Mouse (Mus musculus): ENCODE measurements at regions not wholly inside any gene's neighbourhood (a gene's known extent, or its start where the extent isn't known, plus 50 kb on each side); places are given as distances from the start of the nearest gene placed in this dataset.

- no peaks in the 10 kb centered on the region for H3K9me3 ChIP-seq (ENCODE audit: control insufficient read depth, low read length)
- no peak overlapping the region for H3K4me2 ChIP-seq (ENCODE audit: low read depth)
- H3K27me3 ChIP-seq (ENCODE audit: control insufficient read depth, insufficient read depth, low read length), result no peaks in the 10 kb centered on the region
- TF ChIP-seq EP300 (IDR thresholded peaks at IDR 0.05; ENCODE audit: low read depth), result no peak
- no peak for TF ChIP-seq CTCF (IDR thresholded peaks at IDR 0.05; ENCODE audit: low read depth)
- no peak overlapping the region for H3K27ac ChIP-seq
- no peak overlapping the region for H3K9ac ChIP-seq (replicated peaks)
- no peaks in the 10 kb centered on the region for H3K36me3 ChIP-seq (replicated peaks; ENCODE audit: control insufficient read depth, insufficient read depth, low read depth)
- WGBS (ENCODE audit: insufficient replicate concordance), result 61% methylated on average over 1 of the region's 1 CpGs
- no peak overlapping the region for H3K4me3 ChIP-seq (ENCODE audit: insufficient read depth in 1 of 2, low read depth in 2 of 2, low read length in 2 of 2)
- ATAC-seq (ENCODE audit: insufficient read depth), result no peak
- DNase-seq (ENCODE audit: low read depth in 3 of 3, low spot score in 3 of 3), result no peak
- peaks cover 0 to 3% of the 10 kb centered on the region in 2 experiments; a peak in 1 of 4 replicates for H3K4me1 ChIP-seq (replicated peaks; ENCODE audit: control insufficient read depth in 2 of 2, insufficient read depth in 2 of 2, low read length in 1 of 2)
These were observed 134.3 kb upstream of the Lpp start for GRCm38 (mm10) chr16:24258991-24259390.

GRCm38 (mm10) chr16:24255037-24255436 is 138.3 kb upstream of the Lpp start:
- H3K4me2 ChIP-seq (ENCODE audit: low read depth), result no peak overlapping the region
- H3K4me1 ChIP-seq (replicated peaks; ENCODE audit: control insufficient read depth in 2 of 2, insufficient read depth in 2 of 2, low read length in 1 of 2), result peaks cover 0 to 3% of the 10 kb centered on the region in 2 experiments; a peak in 1 of 4 replicates
- no peak overlapping the region for H3K9ac ChIP-seq (replicated peaks)
- WGBS (ENCODE audit: insufficient replicate concordance), result 59% methylated on average over 10 of the region's 10 CpGs
- ATAC-seq (ENCODE audit: insufficient read depth) (no peak), DNase-seq (ENCODE audit: low read depth in 3 of 3, low spot score in 3 of 3) (no peak)
- no peaks in the 10 kb centered on the region for H3K36me3 ChIP-seq (replicated peaks; ENCODE audit: control insufficient read depth, insufficient read depth, low read depth)
- TF ChIP-seq CTCF (IDR thresholded peaks at IDR 0.05; ENCODE audit: low read depth) (no peak), EP300 (IDR thresholded peaks at IDR 0.05; ENCODE audit: low read depth) (no peak)
- no peaks in the 10 kb centered on the region for H3K9me3 ChIP-seq (ENCODE audit: control insufficient read depth, low read length)
- no peaks in the 10 kb centered on the region for H3K27me3 ChIP-seq (ENCODE audit: control insufficient read depth, insufficient read depth, low read length)
- no peak overlapping the region for H3K4me3 ChIP-seq (ENCODE audit: insufficient read depth in 1 of 2, low read depth in 2 of 2, low read length in 2 of 2)
- no peak overlapping the region for H3K27ac ChIP-seq

GRCm38 (mm10) chr16:24254590-24254989 is 138.7 kb upstream of the Lpp start:
- H3K4me2 ChIP-seq (ENCODE audit: low read depth), result no peak overlapping the region
- TF ChIP-seq CTCF (IDR thresholded peaks at IDR 0.05; ENCODE audit: low read depth) (no peak), EP300 (IDR thresholded peaks at IDR 0.05; ENCODE audit: low read depth) (no peak)
- ATAC-seq (ENCODE audit: insufficient read depth) (peak; percentile 28; the same call in 1 of the 2 replicates), DNase-seq (ENCODE audit: low read depth in 3 of 3, low spot score in 3 of 3) (peak in 2 of 3 experiments; percentile 7 to 20)
- H3K9me3 ChIP-seq (ENCODE audit: control insufficient read depth, low read length), result no peaks in the 10 kb centered on the region
- H3K27me3 ChIP-seq (ENCODE audit: control insufficient read depth, insufficient read depth, low read length), result no peaks in the 10 kb centered on the region
- no peak overlapping the region for H3K9ac ChIP-seq (replicated peaks)
- H3K4me3 ChIP-seq (ENCODE audit: insufficient read depth in 1 of 2, low read depth in 2 of 2, low read length in 2 of 2), result no peak overlapping the region
- no peak overlapping the region for H3K27ac ChIP-seq
- peaks cover 0 to 3% of the 10 kb centered on the region in 2 experiments; a peak in 1 of 4 replicates for H3K4me1 ChIP-seq (replicated peaks; ENCODE audit: control insufficient read depth in 2 of 2, insufficient read depth in 2 of 2, low read length in 1 of 2)
- H3K36me3 ChIP-seq (replicated peaks; ENCODE audit: control insufficient read depth, insufficient read depth, low read depth), result no peaks in the 10 kb centered on the region

GRCm38 (mm10) chr16:24254143-24254542 is 139.2 kb upstream of the Lpp start:
- Histone ChIP-seq H3K4me2 (ENCODE audit: low read depth) (no peak overlapping the region), H3K27ac (no peak overlapping the region), H3K27me3 (ENCODE audit: control insufficient read depth, insufficient read depth, low read length) (no peaks in the 10 kb centered on the region), H3K4me3 (ENCODE audit: insufficient read depth in 1 of 2, low read depth in 2 of 2, low read length in 2 of 2) (no peak overlapping the region), H3K9me3 (ENCODE audit: control insufficient read depth, low read length) (no peaks in the 10 kb centered on the region), H3K36me3 (replicated peaks; ENCODE audit: control insufficient read depth, insufficient read depth, low read depth) (no peaks in the 10 kb centered on the region), H3K9ac (replicated peaks) (no peak overlapping the region), H3K4me1 (replicated peaks; ENCODE audit: control insufficient read depth in 2 of 2, insufficient read depth in 2 of 2, low read length in 1 of 2) (peaks cover 0 to 3% of the 10 kb centered on the region in 2 experiments; a peak in 1 of 4 replicates)
- ATAC-seq (ENCODE audit: insufficient read depth) (no peak), DNase-seq (ENCODE audit: low read depth in 3 of 3, low spot score in 3 of 3) (no peak)
- TF ChIP-seq CTCF (IDR thresholded peaks at IDR 0.05; ENCODE audit: low read depth), result no peak
- TF ChIP-seq EP300 (IDR thresholded peaks at IDR 0.05; ENCODE audit: low read depth), result no peak
- WGBS (ENCODE audit: insufficient replicate concordance), result 53% methylated on average over 4 of the region's 4 CpGs

- no peak for TF ChIP-seq CTCF (IDR thresholded peaks at IDR 0.05; ENCODE audit: low read depth)
- TF ChIP-seq EP300 (IDR thresholded peaks at IDR 0.05; ENCODE audit: low read depth), result no peak
- no peak for DNase-seq (ENCODE audit: low read depth in 3 of 3, low spot score in 3 of 3)
- no peaks in the 10 kb centered on the region for H3K27me3 ChIP-seq (ENCODE audit: control insufficient read depth, insufficient read depth, low read length)
- no peaks in the 10 kb centered on the region for H3K36me3 ChIP-seq (replicated peaks; ENCODE audit: control insufficient read depth, insufficient read depth, low read depth)
- ATAC-seq (ENCODE audit: insufficient read depth), result no peak
- 60% methylated on average over 5 of the region's 5 CpGs for WGBS (ENCODE audit: insufficient replicate concordance)
- no peak overlapping the region for H3K27ac ChIP-seq
- no peak overlapping the region for H3K4me3 ChIP-seq (ENCODE audit: insufficient read depth in 1 of 2, low read depth in 2 of 2, low read length in 2 of 2)
- no peak overlapping the region for H3K9ac ChIP-seq (replicated peaks)
- no peaks in the 10 kb centered on the region for H3K4me1 ChIP-seq (replicated peaks; ENCODE audit: control insufficient read depth in 2 of 2, insufficient read depth in 2 of 2, low read length in 1 of 2)
- H3K9me3 ChIP-seq (ENCODE audit: control insufficient read depth, low read length), result no peaks in the 10 kb centered on the region
- H3K4me2 ChIP-seq (ENCODE audit: low read depth), result no peak overlapping the region
These were observed 146.0 kb upstream of the Lpp start for GRCm38 (mm10) chr16:24247291-24247690.

Measured in liver, embryonic 14.5 days (tissue).